Mouse (Mus musculus) hindbrain, postnatal 0 days (tissue): ENCODE data around the gene Olfr707. TPM values are rescaled to one million over a fixed set of nuclear protein-coding genes. Genes with fewer than 3 reads are reported as not detected.

Experiments used
- ATAC-seq: fragments of 200-750 bp; cut with Nextera tagmentation; 2 replicates; pipeline ENCODE4 v1.8.0; 2017; ENCODE audit warnings: mild to moderate bottlenecking, moderate TSS enrichment, moderate library complexity
- DNase-seq: peaks from one replicate; pipeline ENCODE4 v3.0.0-alpha.2; 2015; ENCODE audit warnings: low spot score
- H3K27ac ChIP-seq: fragments of 300-500 bp; sonication (generic); 2 replicates; pipeline ENCODE4 v1.5.1; 2014; ENCODE audit warnings: mild to moderate bottlenecking
- H3K27me3 ChIP-seq: fragments of 300-500 bp; sonication (generic); 2 replicates; pipeline ENCODE4 v1.6.1; 2014; ENCODE audit warnings: low read length, mixed read lengths; ENCODE audit not compliant: insufficient read depth
- H3K36me3 ChIP-seq: fragments of 300-500 bp; sonication (generic); 2 replicates; pipeline ENCODE4 v1.6.1; 2014; ENCODE audit warnings: low read length, mixed read lengths; ENCODE audit not compliant: insufficient read depth
- H3K4me1 ChIP-seq: fragments of 300-500 bp; sonication (generic); 2 replicates; pipeline ENCODE4 v1.6.1; 2014; ENCODE audit warnings: antibody characterized with exemption, low read length, mixed read lengths; ENCODE audit not compliant: insufficient read depth
- H3K4me2 ChIP-seq: fragments of 300-500 bp; sonication (generic); 2 replicates; pipeline ENCODE4 v1.6.1; 2014; ENCODE audit warnings: low read depth, mild to moderate bottlenecking, low read length, moderate library complexity, mixed read lengths
- H3K4me3 ChIP-seq: fragments of 300-500 bp; sonication (generic); 2 replicates; pipeline ENCODE4 v1.5.1; 2014; ENCODE audit warnings: low read length
- H3K9ac ChIP-seq: fragments of 300-500 bp; sonication (generic); replicated peaks from 2 replicates; pipeline ENCODE4 v1.6.1; 2014; ENCODE audit warnings: mild to moderate bottlenecking, low read length, moderate library complexity, mixed read lengths
- H3K9me3 ChIP-seq: fragments of 300-500 bp; sonication (generic); 2 replicates; pipeline ENCODE4 v1.6.1; 2016; ENCODE audit warnings: low read length, mixed read lengths
- CTCF ChIP-seq: IDR thresholded peaks from 2 replicates; pipeline ENCODE4 v1.5.1; 2016; ENCODE audit warnings: antibody characterized with exemption, control low read depth, low read depth
- WGBS: fragments of 180-500 bp; shearing (Covaris S2); extraction: QIAGEN DNeasy Blood & Tissue Kit; methylation state at CpG from one replicate; pipeline ENCODE4 v1.1.7; 2014; 5-methylcytosine and 5-hydroxymethylcytosine counted together
- polyA plus RNA-seq: library from polyadenylated mRNA; unstranded; fragments of >200 nt; fragmentation: Nextera tagmentation; extraction: Ambion mirVana; gene quantifications from 2 replicates; pipeline ENCODE4 v1.2.1, GENCODE M21; 2015
- total RNA-seq: library from RNA; depleted of rRNA; stranded (reverse); fragments of >200 nt; gene quantifications from 2 replicates; pipeline ENCODE4 v1.2.3, GENCODE M21; 2014; rRNA removed

The Olfr707 gene
- total and polyA plus RNA-seq, 2 experiments from 2014 or later: not detected

DNA sequence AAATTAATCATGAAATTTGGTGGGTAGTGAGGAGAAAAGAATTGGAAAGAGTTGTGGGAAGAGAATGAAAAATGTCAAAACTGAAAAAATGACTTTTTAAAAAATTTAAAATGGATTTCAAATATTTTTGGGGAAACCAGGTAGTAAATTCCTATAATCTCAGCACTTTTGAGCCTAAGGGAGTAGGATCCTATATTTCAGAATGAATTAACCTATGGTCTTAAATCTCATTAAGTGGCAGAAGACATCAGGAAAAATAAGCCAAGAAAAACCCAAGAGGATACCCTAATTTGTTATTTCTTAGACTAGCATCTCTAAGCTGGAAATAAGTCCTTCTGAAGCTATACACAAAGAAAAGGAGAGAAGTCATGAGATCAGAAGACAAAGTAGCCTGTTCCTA lies 38.2 kb downstream of the Olfr707 start, which contains the start of gene Olfr704:
Olfr704 (plus strand) TSS at position 301 of the 400 bp plus-strand sequence.
- no peak within 1 kb of the TSS for H3K27ac ChIP-seq
- H3K27me3 ChIP-seq: no peaks in the 10 kb centered on the region
- no peak for ATAC-seq

DNA sequence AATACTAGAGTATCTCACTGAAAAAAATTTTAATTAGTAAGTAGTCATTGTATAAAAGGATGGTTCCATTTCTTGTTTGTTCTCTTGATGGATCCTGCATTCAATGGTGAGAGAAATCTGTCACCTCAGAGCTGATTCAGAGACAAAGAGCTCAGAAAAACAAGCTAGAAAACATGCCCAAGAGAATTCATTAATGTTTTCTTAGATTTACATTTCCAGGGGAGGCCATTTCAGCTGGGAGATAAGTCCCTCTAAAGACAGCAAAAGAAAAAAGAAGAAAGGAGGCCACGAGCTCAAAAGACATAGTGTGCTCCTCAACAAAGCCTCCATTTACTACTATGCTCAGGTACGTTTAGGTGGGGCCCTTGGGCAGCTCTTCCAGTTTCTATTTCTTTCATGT lies 58.0 kb downstream of the Olfr707 start, which contains the start of gene Olfr703:
Olfr703 (plus strand) TSS at position 301 of the 400 bp plus-strand sequence.
- DNase-seq: no peak
- Histone ChIP-seq H3K4me3 (no peak within 1 kb of the TSS), H3K27ac (no peak within 1 kb of the TSS), H3K27me3 (no peaks in the 10 kb centered on the region), H3K36me3 (no peaks in the 10 kb centered on the region), H3K4me2 (no peak within 1 kb of the TSS), H3K9ac (no peak within 1 kb of the TSS), H3K4me1 (no peaks in the 10 kb centered on the region), H3K9me3 (no peaks in the 10 kb centered on the region)
- TF ChIP-seq CTCF: no peak
- no peak for ATAC-seq
- WGBS: 59% methylated on average over 2 of the region's 2 CpGs

More for the DNA sequence above, 38.2 kb downstream of the Olfr707 start, which contains the start of gene Olfr704:
- no peaks in the 10 kb centered on the region for H3K9me3 ChIP-seq
- no peak for TF ChIP-seq CTCF
- DNase-seq: no peak
- no peak within 1 kb of the TSS for H3K9ac ChIP-seq
- H3K4me3 ChIP-seq: no peak within 1 kb of the TSS
- no peaks in the 10 kb centered on the region for H3K4me1 ChIP-seq
- H3K4me2 ChIP-seq: no peak within 1 kb of the TSS
- no peaks in the 10 kb centered on the region for H3K36me3 ChIP-seq

Other genes with a start within 250 kb of the Olfr707 start
- gene Olfr693, start 220.7 kb downstream of the Olfr707 start, total RNA-seq: 0.26 TPM in 1 of 2 replicates, not detected in the other
- gene Olfr693, start 220.7 kb downstream of the Olfr707 start, polyA plus RNA-seq: not detected in 2 replicates
- not detected in 2 replicates for gene Olfr694, start 209.4 kb downstream of the Olfr707 start, total RNA-seq
- not detected in 2 replicates for gene Olfr694, start 209.4 kb downstream of the Olfr707 start, polyA plus RNA-seq
- not detected in 2 replicates for gene Olfr695, start 184.8 kb downstream of the Olfr707 start, total RNA-seq
- gene Olfr695, start 184.8 kb downstream of the Olfr707 start, polyA plus RNA-seq: not detected in 2 replicates
- not detected in 2 replicates for gene Olfr697, start 158.8 kb downstream of the Olfr707 start, total RNA-seq
- not detected in 2 replicates for gene Olfr697, start 158.8 kb downstream of the Olfr707 start, polyA plus RNA-seq
- not detected in 2 replicates for gene Olfr698, start 145.8 kb downstream of the Olfr707 start, total RNA-seq
- not detected in 2 replicates for gene Olfr698, start 145.8 kb downstream of the Olfr707 start, polyA plus RNA-seq
- not detected in 2 replicates for gene Olfr699, start 108.0 kb downstream of the Olfr707 start, total RNA-seq
- gene Olfr699, start 108.0 kb downstream of the Olfr707 start, polyA plus RNA-seq: not detected in 2 replicates
- not detected in 2 replicates for gene Olfr700, start 92.4 kb downstream of the Olfr707 start, total RNA-seq
- not detected in 2 replicates for gene Olfr700, start 92.4 kb downstream of the Olfr707 start, polyA plus RNA-seq
- not detected in 2 replicates for gene Olfr701, start 87.1 kb downstream of the Olfr707 start, total RNA-seq
- gene Olfr701, start 87.1 kb downstream of the Olfr707 start, polyA plus RNA-seq: not detected in 2 replicates
- not detected in 2 replicates for gene Olfr702, start 67.3 kb downstream of the Olfr707 start, total RNA-seq
- not detected in 2 replicates for gene Olfr702, start 67.3 kb downstream of the Olfr707 start, polyA plus RNA-seq
- not detected in 2 replicates for gene Olfr703, start 57.9 kb downstream of the Olfr707 start, total RNA-seq
- gene Olfr703, start 57.9 kb downstream of the Olfr707 start, polyA plus RNA-seq: not detected in 2 replicates
- gene Olfr704, start 38.1 kb downstream of the Olfr707 start, total RNA-seq: not detected in 2 replicates
- not detected in 2 replicates for gene Olfr704, start 38.1 kb downstream of the Olfr707 start, polyA plus RNA-seq
- gene Olfr705, start 24.4 kb downstream of the Olfr707 start, total RNA-seq: not detected in 2 replicates
- not detected in 2 replicates for gene Olfr705, start 24.4 kb downstream of the Olfr707 start, polyA plus RNA-seq
- not detected in 2 replicates for gene Olfr706, start 13.1 kb downstream of the Olfr707 start, total RNA-seq
- not detected in 2 replicates for gene Olfr706, start 13.1 kb downstream of the Olfr707 start, polyA plus RNA-seq
- not detected in 2 replicates for gene Olfr1532-ps1, start 6.8 kb upstream of the Olfr707 start, total RNA-seq
- not detected in 2 replicates for gene Olfr1532-ps1, start 6.8 kb upstream of the Olfr707 start, polyA plus RNA-seq
- not detected in 2 replicates for gene Olfr709-ps1, start 31.0 kb upstream of the Olfr707 start, total RNA-seq
- not detected in 2 replicates for gene Olfr709-ps1, start 31.0 kb upstream of the Olfr707 start, polyA plus RNA-seq
- not detected in 2 replicates for gene Olfr710, start 47.1 kb upstream of the Olfr707 start, total RNA-seq
- not detected in 2 replicates for gene Olfr710, start 47.1 kb upstream of the Olfr707 start, polyA plus RNA-seq
- not detected in 2 replicates for gene Olfr6, start 62.7 kb upstream of the Olfr707 start, total RNA-seq
- gene Olfr6, start 62.7 kb upstream of the Olfr707 start, polyA plus RNA-seq: not detected in 2 replicates
- not detected in 2 replicates for gene Olfr711, start 74.2 kb upstream of the Olfr707 start, total RNA-seq
- gene Olfr711, start 74.2 kb upstream of the Olfr707 start, polyA plus RNA-seq: not detected in 2 replicates
- gene Olfr2, start 104.8 kb upstream of the Olfr707 start, total RNA-seq: not detected in 2 replicates
- not detected in 2 replicates for gene Olfr2, start 104.8 kb upstream of the Olfr707 start, polyA plus RNA-seq
- gene Olfr713, start 129.9 kb upstream of the Olfr707 start, total RNA-seq: not detected in 2 replicates
- not detected in 2 replicates for gene Olfr713, start 129.9 kb upstream of the Olfr707 start, polyA plus RNA-seq
- gene Olfr714, start 169.7 kb upstream of the Olfr707 start, total RNA-seq: not detected in 2 replicates
- not detected in 2 replicates for gene Olfr714, start 169.7 kb upstream of the Olfr707 start, polyA plus RNA-seq
- gene Olfr17, start 192.0 kb upstream of the Olfr707 start, total RNA-seq: not detected in 2 replicates
- not detected in 2 replicates for gene Olfr17, start 192.0 kb upstream of the Olfr707 start, polyA plus RNA-seq
- gene Olfr715b, start 209.1 kb upstream of the Olfr707 start, total RNA-seq: not detected in 2 replicates
- gene Olfr715b, start 209.1 kb upstream of the Olfr707 start, polyA plus RNA-seq: not detected in 2 replicates
- not detected in 2 replicates for gene Olfr715, start 229.8 kb upstream of the Olfr707 start, total RNA-seq
- gene Olfr715, start 229.8 kb upstream of the Olfr707 start, polyA plus RNA-seq: not detected in 2 replicates
- gene Olfr716, start 237.1 kb upstream of the Olfr707 start, total RNA-seq: not detected in 2 replicates
- gene Olfr716, start 237.1 kb upstream of the Olfr707 start, polyA plus RNA-seq: not detected in 2 replicates